Mouse (Mus musculus) CD4-positive, CD25-positive, alpha-beta regulatory T cell, adult 2 months (primary cell): Measurements from ENCODE around the gene Usp36.

Experiments used
- DNase-seq: peaks from one replicate; pipeline ENCODE4 v3.0.0-alpha.2; 2012; ENCODE audit warnings: low read depth, low spot score

Usp36 gene

DNA sequence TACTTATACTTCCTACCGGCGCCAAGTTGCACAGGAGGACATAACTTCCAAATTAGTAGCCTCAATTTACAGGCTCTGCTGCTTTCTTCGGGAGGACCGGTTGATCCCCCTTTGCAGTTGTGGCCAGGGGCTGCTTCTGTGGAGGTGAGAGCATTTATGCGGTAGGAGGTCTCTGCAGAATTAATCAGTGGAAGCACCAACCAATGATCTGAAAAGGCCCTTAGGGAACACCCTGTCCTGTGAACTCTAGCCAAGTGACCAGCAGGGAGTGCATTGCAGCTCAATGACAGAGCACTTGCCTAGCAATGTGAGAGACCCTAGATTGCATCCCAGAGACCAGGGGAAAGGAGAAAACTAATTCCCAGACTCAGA lies 41.0 kb downstream of the Usp36 start:
- no peak for DNase-seq

- peak; percentile 99 for DNase-seq
Measured at GRCm38 (mm10) chr11:118248150-118249011, 41.7 kb downstream of the Usp36 start, which contains the start of gene Cyth1. Gene Cyth1, minus strand, starts transcription at chr11:118248592.

- peak; percentile 64 for DNase-seq
Measured at GRCm38 (mm10) chr11:118247359-118248095, 42.5 kb downstream of the Usp36 start.

- no peak for DNase-seq
Measured at GRCm38 (mm10) chr11:118246724-118247123, 43.3 kb downstream of the Usp36 start.

DNA sequence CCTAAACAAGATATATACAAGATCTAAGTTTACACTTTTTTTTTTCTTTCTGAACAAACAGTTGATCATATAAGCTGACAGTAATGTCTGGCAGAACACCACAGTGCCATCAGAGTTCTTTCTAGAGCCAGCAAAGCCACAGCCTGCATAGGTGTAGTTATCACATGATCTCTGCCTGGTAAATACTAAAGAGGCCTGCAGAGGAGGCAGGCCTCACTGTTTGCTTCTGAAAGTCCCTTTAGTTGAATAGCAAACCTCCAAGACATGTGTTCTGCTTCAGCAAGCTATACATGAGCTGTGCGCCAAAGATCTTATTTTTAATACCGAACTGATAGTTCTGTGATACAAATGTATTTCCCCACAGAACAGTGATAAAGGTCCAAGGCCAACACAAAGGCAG lies 44.9 kb downstream of the Usp36 start:
- DNase-seq = peak; percentile 79

DNA sequence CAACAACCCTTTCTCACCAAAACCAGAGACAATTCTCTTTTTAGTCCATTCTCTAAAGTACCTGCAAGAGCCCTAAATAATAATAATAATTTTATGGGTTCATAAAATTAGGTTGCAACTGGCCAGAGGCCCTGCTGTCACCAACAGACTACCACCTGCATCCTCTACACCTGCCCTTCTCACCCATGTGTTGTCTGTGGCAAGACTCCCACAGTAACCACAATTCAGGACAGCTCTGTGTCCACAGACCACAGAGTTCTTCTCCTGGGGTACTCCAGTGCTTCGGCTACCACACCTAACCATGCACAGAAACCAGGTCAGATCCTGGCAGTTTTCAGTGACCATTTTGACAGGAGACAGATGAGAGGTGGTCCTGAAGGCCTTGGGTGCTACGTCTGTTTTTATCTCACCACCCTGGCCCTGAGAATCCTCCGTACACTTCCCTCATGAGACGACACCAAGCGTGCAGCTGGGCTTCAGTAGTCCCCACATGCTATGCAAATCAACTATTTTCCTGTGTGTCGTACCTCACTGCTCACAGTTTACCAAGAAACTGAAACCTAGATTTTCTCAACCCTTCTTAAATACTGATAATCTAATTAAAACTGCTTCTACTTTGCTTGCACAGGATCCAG lies 46.3 kb downstream of the Usp36 start:
- DNase-seq = peak; percentile 67

- DNase-seq = peak; percentile 76
Measured at GRCm38 (mm10) chr11:118242506-118242905, 47.5 kb downstream of the Usp36 start.

DNA sequence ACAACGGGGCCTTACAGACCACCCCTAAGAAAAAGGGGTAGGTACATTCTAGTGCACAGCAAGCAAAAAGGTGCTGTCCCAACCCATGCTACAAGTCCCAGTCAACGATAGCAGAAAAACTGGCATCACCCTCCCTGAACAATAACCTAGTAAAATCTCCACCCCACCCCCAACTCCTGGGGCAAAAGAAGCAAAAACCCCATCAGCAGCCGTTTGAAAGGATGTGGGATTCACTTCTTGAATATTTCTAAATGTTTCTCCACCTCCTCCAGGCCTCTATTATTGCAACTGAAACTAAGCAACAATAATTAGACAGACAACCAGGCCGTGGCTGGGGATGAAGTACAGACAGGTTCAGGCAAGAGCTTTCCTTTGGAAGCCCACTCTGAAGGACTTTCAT lies 49.7 kb downstream of the Usp36 start:
- peak; percentile 62 for DNase-seq

DNA sequence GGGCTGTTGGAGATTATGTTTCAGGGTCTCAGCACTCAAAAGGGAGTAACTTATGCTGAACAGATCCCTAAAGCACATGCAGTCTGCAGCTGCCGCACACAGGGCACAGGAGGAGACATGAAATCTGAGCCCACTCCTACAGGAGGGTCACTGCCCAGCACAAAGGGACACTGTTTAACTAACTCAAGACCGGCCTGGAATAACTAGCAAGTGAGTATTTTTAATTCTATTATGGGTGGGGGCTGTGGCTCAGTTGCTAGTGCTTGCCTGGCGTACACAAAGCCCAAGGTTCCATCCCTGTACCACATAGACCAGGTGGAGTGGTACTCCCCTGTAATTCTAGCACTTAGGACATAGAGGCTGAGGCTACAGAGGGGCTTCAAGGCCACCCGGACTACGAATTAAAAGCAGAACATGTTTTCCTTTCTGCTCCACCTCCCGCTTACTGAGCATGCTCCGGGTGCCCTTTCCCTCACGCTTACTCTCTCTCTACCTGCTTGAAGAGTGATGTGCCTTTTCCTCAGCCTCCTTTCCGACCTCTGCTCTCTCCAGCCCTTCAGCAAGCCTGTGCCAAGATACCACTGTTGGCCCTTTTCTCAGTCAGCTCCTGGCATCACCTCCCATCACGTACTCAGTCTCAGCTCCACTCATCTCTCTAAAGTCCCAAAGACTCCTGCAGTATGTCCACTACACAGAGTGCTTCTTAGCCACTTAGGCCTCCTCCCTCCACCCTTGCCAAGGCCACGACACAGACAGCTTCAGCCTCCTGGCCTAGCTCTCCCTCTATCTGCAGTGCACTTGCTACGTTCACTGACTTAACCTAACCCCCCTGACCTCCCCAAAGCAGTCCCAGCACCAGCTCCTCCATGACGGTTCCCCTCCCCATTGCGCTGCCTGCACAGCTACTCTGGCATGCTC lies 50.5 kb downstream of the Usp36 start:
- DNase-seq = peak; percentile 28

GRCm38 (mm10) chr11:118236520-118237190 lies 53.4 kb downstream of the Usp36 start:
- peak; percentile 75 for DNase-seq

GRCm38 (mm10) chr11:118234929-118235328 lies 55.1 kb downstream of the Usp36 start:
- peak; percentile 33 for DNase-seq

DNA sequence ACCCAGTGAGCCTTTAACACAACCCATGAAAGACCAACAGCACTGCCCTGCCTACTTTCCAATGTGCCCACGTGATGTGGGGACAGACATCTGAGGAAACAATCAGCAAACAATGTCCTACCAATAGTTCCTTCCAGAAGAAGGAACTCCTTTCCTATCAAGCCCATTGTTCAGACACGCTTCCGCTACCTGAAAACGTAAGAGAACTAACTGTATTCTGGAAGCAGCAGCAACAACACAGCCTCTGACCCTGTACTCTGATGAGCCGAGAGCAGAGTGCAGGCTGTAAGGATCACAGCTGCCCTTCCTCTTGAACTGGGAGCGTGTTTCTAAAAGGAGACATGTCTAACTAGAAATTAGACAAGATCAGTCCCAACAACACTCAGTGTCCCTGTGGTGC lies 55.5 kb downstream of the Usp36 start:
- DNase-seq = no peak

GRCm38 (mm10) chr11:118233924-118234323 lies 56.1 kb downstream of the Usp36 start:
- no peak for DNase-seq

GRCm38 (mm10) chr11:118232314-118232831 lies 57.7 kb downstream of the Usp36 start:
- DNase-seq = peak; percentile 86

DNA sequence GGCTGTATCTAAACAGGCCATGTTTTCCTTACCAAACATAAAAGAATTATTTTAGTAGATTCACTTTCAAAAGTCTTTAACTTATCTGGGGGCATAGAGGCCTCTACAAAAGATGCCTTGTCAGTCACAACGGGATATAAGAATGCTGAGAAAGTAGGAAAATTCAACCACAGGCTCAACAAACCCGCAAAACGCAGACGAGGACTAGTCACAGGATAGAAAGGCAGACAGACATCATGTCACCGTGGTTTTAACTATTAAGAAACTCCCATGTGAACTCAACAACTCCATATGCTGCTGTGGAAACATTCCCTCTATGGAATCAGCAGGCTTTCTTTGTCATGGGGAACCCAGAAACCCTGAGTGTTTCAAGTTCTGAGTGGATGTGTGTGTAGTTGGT lies 60.1 kb downstream of the Usp36 start:
- no peak for DNase-seq

- peak; percentile 79 for DNase-seq
Measured at GRCm38 (mm10) chr11:118227650-118228049, 62.4 kb downstream of the Usp36 start.

- DNase-seq = no peak
Measured at GRCm38 (mm10) chr11:118226850-118227249, 63.2 kb downstream of the Usp36 start.

- DNase-seq = peak; percentile 73
Measured at GRCm38 (mm10) chr11:118225862-118226261, 64.2 kb downstream of the Usp36 start.

DNA sequence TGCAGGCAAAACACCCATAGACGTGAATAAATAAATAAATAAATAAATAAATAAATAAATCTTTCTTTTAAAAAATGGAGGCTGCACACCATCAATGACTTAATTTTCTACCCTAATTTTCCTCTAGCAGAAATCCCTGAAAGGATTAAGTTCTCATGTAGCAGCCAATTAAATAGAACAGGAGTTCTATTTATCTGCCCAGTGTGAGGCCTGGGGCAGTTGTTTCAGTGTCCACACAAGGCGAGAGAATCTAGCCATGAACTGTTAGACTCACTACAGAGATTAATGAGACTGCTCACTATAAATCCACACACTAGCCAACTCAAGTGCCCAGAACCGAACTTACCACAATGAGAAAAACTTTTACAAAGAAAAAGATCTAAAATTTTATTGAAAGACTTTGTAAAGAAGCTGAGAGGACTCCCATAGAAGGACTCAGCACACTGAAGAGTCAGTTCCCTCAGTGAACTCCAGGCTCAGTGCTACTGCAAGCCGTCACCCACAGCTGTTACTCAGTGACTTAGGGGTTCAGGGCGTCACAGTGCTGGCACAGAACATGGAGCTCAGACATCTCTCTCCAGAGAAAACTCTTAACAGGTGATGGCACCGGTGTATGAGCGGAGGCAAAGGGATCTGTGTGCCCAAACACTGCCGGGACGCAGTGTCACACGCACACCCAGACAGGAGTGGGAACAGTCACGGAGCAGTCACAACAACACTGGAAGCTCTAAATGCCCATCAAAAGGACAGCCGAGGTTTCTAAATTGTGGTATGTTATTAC lies 64.8 kb downstream of the Usp36 start:
- peak; percentile 61 for DNase-seq
